Comparison of ENCODE assay signal across 19 mouse cellular contexts in genomic region chr10:120115249-120115648, GRCm38 (mm10).
"Had no signal": no experiment of that assay in that cellular context is flagged by ENCODE, and none has a peak within 500 bp of the region (broad histone marks: within the 10 kb centered on the region; RNA-seq: fewer than 3 reads in every experiment).

No protein-coding gene starts in this region.

- H3K4me1 ChIP-seq: stomach, embryonic 15.5 days had no signal

- H3K9me3 ChIP-seq: liver, embryonic 15.5 days; lung, embryonic 15.5 days; midbrain, embryonic 15.5 days; neural tube, embryonic 12.5 days; neural tube, embryonic 15.5 days; stomach, embryonic 15.5 days had no signal

- H3K36me3 ChIP-seq: lung, embryonic 15.5 days; midbrain, embryonic 12.5 days; midbrain, embryonic 15.5 days; neural tube, embryonic 12.5 days; neural tube, embryonic 15.5 days; stomach, embryonic 15.5 days had no signal

- H3K4me3 ChIP-seq: layer of hippocampus, adult 2 months; liver, embryonic 15.5 days; lung, embryonic 15.5 days; midbrain, embryonic 12.5 days; midbrain, embryonic 15.5 days; neural tube, embryonic 12.5 days; neural tube, embryonic 15.5 days; stomach, embryonic 15.5 days had no signal

- H3K9ac ChIP-seq: liver, embryonic 15.5 days; lung, embryonic 15.5 days; midbrain, embryonic 12.5 days; midbrain, embryonic 15.5 days; neural tube, embryonic 12.5 days; neural tube, embryonic 15.5 days; stomach, embryonic 15.5 days had no signal

- DNase-seq: kidney, adult 2 months; kidney, postnatal 25 days; layer of hippocampus, adult 9-11 months; lung, adult 18-20 months; lung, postnatal 10 days; lung, postnatal 36 days; right cerebral cortex, adult 18-20 months; right cerebral cortex, postnatal 25 days; spleen, adult 18-20 months; thymus, postnatal 36 days had no signal

- H3K27me3 ChIP-seq: liver, embryonic 15.5 days; lung, embryonic 15.5 days; midbrain, embryonic 15.5 days; neural tube, embryonic 12.5 days; neural tube, embryonic 15.5 days; stomach, embryonic 15.5 days had no signal

- H3K27ac ChIP-seq: kidney, postnatal 0 days; layer of hippocampus, adult 2 months; liver, embryonic 15.5 days; lung, embryonic 15.5 days; midbrain, embryonic 12.5 days; midbrain, embryonic 15.5 days; neural tube, embryonic 12.5 days; neural tube, embryonic 15.5 days; stomach, embryonic 15.5 days had no signal
